Mouse (Mus musculus): ENCODE measurements around the gene 4930402H24Rik. TPM values are rescaled to one million over a fixed set of nuclear protein-coding genes. Genes with fewer than 3 reads are reported as not detected.

The 4930402H24Rik gene
- polyA plus RNA-seq (2012; fragmentation: generic; extraction: Trizol), result 11.7 TPM
- long read RNA-seq, experiment 1, partial matches to known transcripts, result 0 of 9 reads
- long read RNA-seq, experiment 1, other reads (novel, unspliced or antisense), result 8 of 9 reads
- long read RNA-seq, experiment 2, full-length matches to known transcripts, result 27 of 58 reads
- long read RNA-seq, experiment 2, partial matches to known transcripts, result 5 of 58 reads
- long read RNA-seq, experiment 2, other reads (novel, unspliced or antisense), result 26 of 58 reads

DNA sequence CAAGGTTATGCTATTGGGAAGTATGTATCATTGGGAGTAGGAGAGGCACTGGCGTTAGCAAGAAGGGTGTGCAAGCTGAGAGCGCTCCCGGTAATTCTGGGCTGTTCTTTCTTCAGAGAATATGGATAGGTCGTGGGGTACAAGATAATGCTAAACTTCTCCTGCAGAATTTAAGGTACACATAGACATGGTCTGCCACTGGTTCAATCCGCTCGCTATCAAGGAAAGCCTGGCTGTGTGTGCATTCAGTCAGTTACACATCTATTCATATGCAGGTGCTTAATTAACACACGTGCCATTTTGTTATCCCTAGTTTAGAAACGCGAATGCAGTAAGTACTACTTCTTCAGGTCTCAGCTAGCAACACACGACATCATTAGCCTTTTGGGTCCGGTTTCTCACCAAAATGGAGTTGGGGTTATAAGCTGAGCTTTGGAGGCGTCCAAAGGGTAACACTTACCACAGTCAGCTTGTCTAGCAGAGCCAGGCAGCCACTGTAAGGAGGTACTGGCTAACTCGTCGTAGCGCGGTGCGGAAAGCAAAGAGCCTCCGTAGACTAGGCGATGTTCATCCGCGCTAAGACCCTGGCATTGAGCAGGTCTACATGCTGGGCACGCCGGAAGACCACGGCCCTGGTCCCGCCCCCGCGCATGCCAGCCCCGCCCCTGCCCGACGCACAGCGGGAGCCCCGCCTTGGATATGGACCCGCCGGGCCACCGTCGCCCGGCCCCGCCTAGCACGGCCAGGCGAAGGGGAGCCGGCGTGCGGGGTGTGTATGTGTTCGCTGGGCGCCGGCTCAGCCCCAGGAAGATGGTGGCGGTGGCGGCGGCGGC lies at the start of gene 4930402H24Rik, which contains the start of gene Atrn:
Gene 4930402H24Rik (minus strand): TSS at position 656 of the 833 bp plus-strand sequence.
Gene Atrn (plus strand): TSS at position 745 of the 833 bp plus-strand sequence.
- Histone ChIP-seq H3K27me3 (ENCODE audit: control insufficient read depth, insufficient read depth, insufficient read length) (no peaks in the 10 kb centered on the region), H3K79me3 (ENCODE audit: low read depth) (peaks cover 20% of the 10 kb centered on the region), H3K79me2 (ENCODE audit: control insufficient read depth, insufficient read depth) (peaks cover 45% of the 10 kb centered on the region), H3ac (ENCODE audit: control insufficient read depth, insufficient read length, low read depth) (peak within 1 kb of the TSS; percentile 98), H3K36me3 (ENCODE audit: control insufficient read depth, insufficient read depth) (no peaks in the 10 kb centered on the region), H3K4me3 (ENCODE audit: insufficient read depth, poor library complexity, severe bottlenecking) (peak within 1 kb of the TSS; percentile 81)
- TF ChIP-seq MYOG (IDR thresholded peaks at IDR 0.05; ENCODE audit: control insufficient read depth, extremely low read depth, insufficient read length), result no peak
- TF ChIP-seq MAX (IDR thresholded peaks at IDR 0.05), result peak; percentile 56

DNA sequence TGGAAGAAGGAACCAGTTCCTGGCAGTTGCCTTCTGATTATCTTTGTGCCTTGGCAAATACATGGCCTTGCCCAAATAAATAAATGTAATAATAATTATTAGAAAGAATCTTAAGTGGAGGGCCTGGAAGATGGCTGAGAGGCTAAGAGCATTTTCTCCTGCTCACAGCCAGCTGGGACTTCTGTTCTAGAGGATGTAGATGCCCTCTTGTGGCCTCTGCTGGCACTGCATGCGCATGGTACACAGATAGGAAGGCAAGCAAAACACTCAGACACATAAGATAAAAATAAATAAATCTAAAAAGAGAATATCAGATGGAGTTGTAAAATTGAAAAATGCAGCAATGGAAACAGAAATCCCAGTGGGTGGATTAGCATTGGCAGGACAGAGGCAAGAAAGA lies 44.3 kb upstream of the 4930402H24Rik start:
- peak; percentile 66 for TF ChIP-seq CTCF (IDR thresholded peaks at IDR 0.05; ENCODE audit: control insufficient read depth, insufficient read depth, insufficient read length)
- no peak for TF ChIP-seq USF1 (IDR thresholded peaks at IDR 0.05; ENCODE audit: low read depth)
- TF ChIP-seq FOSL1 (IDR thresholded peaks at IDR 0.05; ENCODE audit: insufficient read depth, low read length, poor library complexity, severe bottlenecking), result no peak
- no peak for TF ChIP-seq CEBPB (IDR thresholded peaks at IDR 0.05; ENCODE audit: low read depth)
- TF ChIP-seq MYOG (IDR thresholded peaks at IDR 0.05; ENCODE audit: control insufficient read depth, extremely low read depth, insufficient read length), result no peak
- no peak for TF ChIP-seq MAX (IDR thresholded peaks at IDR 0.05)

DNA sequence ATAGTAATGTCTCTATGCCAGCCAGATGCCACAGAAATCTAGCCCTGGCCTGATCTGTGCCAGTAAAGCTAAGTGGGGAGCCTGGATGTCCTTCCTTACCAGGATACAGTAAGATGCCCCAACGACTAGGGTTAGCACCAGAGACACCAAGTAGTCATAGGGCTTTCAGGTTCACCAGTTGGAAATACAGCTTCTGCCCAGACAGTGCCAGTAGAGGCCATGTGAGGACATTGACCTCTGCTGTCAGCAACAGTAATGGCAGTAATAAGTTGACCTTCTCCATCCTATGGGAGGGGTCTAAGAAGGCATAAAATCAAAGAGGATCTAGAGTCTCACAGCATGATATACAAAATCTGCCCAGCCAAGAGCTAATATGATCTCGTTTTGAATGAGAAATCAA lies 43.6 kb upstream of the 4930402H24Rik start:
- TF ChIP-seq CEBPB (IDR thresholded peaks at IDR 0.05; ENCODE audit: low read depth) (no peak), MYOD1 (IDR thresholded peaks at IDR 0.05; ENCODE audit: control insufficient read depth, insufficient read length, low read depth) (no peak), USF1 (IDR thresholded peaks at IDR 0.05; ENCODE audit: low read depth) (no peak), FOSL1 (IDR thresholded peaks at IDR 0.05; ENCODE audit: insufficient read depth, low read length, poor library complexity, severe bottlenecking) (no peak), CTCF (IDR thresholded peaks at IDR 0.05; ENCODE audit: control insufficient read depth, insufficient read depth, insufficient read length) (no peak), MYOG (IDR thresholded peaks at IDR 0.05; ENCODE audit: control insufficient read depth, extremely low read depth, insufficient read length) (no peak), MAX (IDR thresholded peaks at IDR 0.05) (no peak)
- no peak overlapping the region for H3K4me3 ChIP-seq (ENCODE audit: insufficient read depth, poor library complexity, severe bottlenecking)
- H3ac ChIP-seq (ENCODE audit: control insufficient read depth, insufficient read length, low read depth), result no peak overlapping the region
- no peaks in the 10 kb centered on the region for H3K79me2 ChIP-seq (ENCODE audit: control insufficient read depth, insufficient read depth)
- no peaks in the 10 kb centered on the region for H3K79me3 ChIP-seq (ENCODE audit: low read depth)
- H3K27me3 ChIP-seq (ENCODE audit: control insufficient read depth, insufficient read depth, insufficient read length), result no peaks in the 10 kb centered on the region
- peaks cover 14% of the 10 kb centered on the region for H3K36me3 ChIP-seq (ENCODE audit: control insufficient read depth, insufficient read depth)

More for the DNA sequence above, 44.3 kb upstream of the 4930402H24Rik start:
- Histone ChIP-seq H3K79me2 (ENCODE audit: control insufficient read depth, insufficient read depth) (no peaks in the 10 kb centered on the region), H3K79me3 (ENCODE audit: low read depth) (no peaks in the 10 kb centered on the region), H3ac (ENCODE audit: control insufficient read depth, insufficient read length, low read depth) (no peak overlapping the region), H3K4me3 (ENCODE audit: insufficient read depth, poor library complexity, severe bottlenecking) (no peak overlapping the region), H3K27me3 (ENCODE audit: control insufficient read depth, insufficient read depth, insufficient read length) (no peaks in the 10 kb centered on the region), H3K36me3 (ENCODE audit: control insufficient read depth, insufficient read depth) (peaks cover 14% of the 10 kb centered on the region)

DNA sequence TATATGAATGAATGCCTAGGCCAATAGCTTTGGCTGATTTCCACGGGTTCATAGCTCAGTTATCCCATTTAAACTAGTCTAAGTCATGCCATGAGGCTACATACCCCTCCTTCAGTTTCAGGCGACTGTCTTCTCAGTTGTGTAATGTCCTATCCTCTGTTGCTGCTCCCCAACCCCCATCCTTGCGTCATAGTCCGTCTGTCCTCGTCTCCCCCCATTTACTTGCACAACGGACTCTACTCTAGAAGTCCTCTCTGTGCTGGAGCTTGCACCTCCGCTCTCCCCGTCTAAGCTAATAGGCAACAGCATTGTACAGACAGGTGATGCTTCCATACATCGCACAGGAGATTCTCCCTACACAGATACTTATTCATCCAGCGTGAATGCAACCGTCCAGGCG lies 26.7 kb upstream of the 4930402H24Rik start:
- no peak overlapping the region for H3K4me3 ChIP-seq (ENCODE audit: insufficient read depth, poor library complexity, severe bottlenecking)
- peaks cover 13% of the 10 kb centered on the region for H3K36me3 ChIP-seq (ENCODE audit: control insufficient read depth, insufficient read depth)
- H3K79me3 ChIP-seq (ENCODE audit: low read depth), result peaks cover 2% of the 10 kb centered on the region
- H3K79me2 ChIP-seq (ENCODE audit: control insufficient read depth, insufficient read depth), result peaks cover 21% of the 10 kb centered on the region
- no peaks in the 10 kb centered on the region for H3K27me3 ChIP-seq (ENCODE audit: control insufficient read depth, insufficient read depth, insufficient read length)
- TF ChIP-seq MAX (IDR thresholded peaks at IDR 0.05), result no peak
- TF ChIP-seq MYOD1 (IDR thresholded peaks at IDR 0.05; ENCODE audit: control insufficient read depth, insufficient read length, low read depth), result no peak
- TF ChIP-seq MYOG (IDR thresholded peaks at IDR 0.05; ENCODE audit: control insufficient read depth, extremely low read depth, insufficient read length), result no peak
- no peak for TF ChIP-seq USF1 (IDR thresholded peaks at IDR 0.05; ENCODE audit: low read depth)
- TF ChIP-seq FOSL1 (IDR thresholded peaks at IDR 0.05; ENCODE audit: insufficient read depth, low read length, poor library complexity, severe bottlenecking), result no peak
- TF ChIP-seq CTCF (IDR thresholded peaks at IDR 0.05; ENCODE audit: control insufficient read depth, insufficient read depth, insufficient read length), result no peak
- no peak for TF ChIP-seq CEBPB (IDR thresholded peaks at IDR 0.05; ENCODE audit: low read depth)
- no peak overlapping the region for H3ac ChIP-seq (ENCODE audit: control insufficient read depth, insufficient read length, low read depth)

DNA sequence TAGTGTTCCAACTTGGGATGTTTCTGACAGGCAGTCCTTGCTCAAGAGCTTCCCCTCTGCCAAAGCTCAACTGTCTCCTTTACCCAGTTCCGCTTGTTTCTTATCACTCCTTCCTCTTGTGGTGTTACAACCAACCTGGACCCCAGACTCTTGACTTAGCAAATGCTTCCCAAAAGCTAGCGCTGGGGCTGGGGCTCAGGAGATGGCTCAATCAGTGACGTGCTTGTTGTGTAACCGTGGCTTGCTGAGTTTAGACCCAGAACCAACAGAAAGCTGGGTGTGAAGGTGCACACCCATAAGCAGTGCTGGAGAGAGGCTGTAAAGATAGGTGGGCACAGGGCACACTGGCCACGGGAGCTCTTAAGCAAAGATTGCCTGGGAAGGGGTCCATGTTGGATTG lies 23.8 kb upstream of the 4930402H24Rik start:
- no peaks in the 10 kb centered on the region for H3K27me3 ChIP-seq (ENCODE audit: control insufficient read depth, insufficient read depth, insufficient read length)
- peaks cover under 1% of the 10 kb centered on the region for H3K36me3 ChIP-seq (ENCODE audit: control insufficient read depth, insufficient read depth)
- peaks cover 47% of the 10 kb centered on the region for H3K79me2 ChIP-seq (ENCODE audit: control insufficient read depth, insufficient read depth)
- no peak overlapping the region for H3K4me3 ChIP-seq (ENCODE audit: insufficient read depth, poor library complexity, severe bottlenecking)
- no peak overlapping the region for H3ac ChIP-seq (ENCODE audit: control insufficient read depth, insufficient read length, low read depth)
- TF ChIP-seq MYOG (IDR thresholded peaks at IDR 0.05; ENCODE audit: control insufficient read depth, extremely low read depth, insufficient read length) (no peak), FOSL1 (IDR thresholded peaks at IDR 0.05; ENCODE audit: insufficient read depth, low read length, poor library complexity, severe bottlenecking) (no peak), CTCF (IDR thresholded peaks at IDR 0.05; ENCODE audit: control insufficient read depth, insufficient read depth, insufficient read length) (no peak), CEBPB (IDR thresholded peaks at IDR 0.05; ENCODE audit: low read depth) (no peak), MAX (IDR thresholded peaks at IDR 0.05) (no peak), MYOD1 (IDR thresholded peaks at IDR 0.05; ENCODE audit: control insufficient read depth, insufficient read length, low read depth) (no peak), USF1 (IDR thresholded peaks at IDR 0.05; ENCODE audit: low read depth) (no peak)
- H3K79me3 ChIP-seq (ENCODE audit: low read depth), result peaks cover 3% of the 10 kb centered on the region
